Mouse (Mus musculus): Measurements from ENCODE around the gene Lpin2.

The Lpin2 gene

DNA sequence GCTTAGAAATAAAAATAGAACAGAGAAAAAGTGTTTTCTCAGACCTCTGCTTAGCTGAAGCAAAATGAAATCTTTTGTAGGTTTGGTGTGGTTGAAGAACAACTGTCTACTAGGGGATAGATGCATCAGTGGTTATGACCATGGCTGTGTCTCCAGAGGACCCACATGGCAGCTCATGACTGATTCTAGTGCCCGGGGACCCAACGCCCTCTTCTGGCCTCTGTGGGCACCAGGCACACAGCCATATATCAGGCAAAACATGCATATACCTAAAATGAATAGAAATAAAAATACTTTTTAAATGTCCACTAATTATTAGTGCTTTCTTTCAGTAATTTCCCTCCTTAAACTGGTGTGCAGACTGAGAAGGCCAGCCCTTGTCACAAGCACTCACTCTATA lies 49.6 kb downstream of the Lpin2 start:
- no peak for DNase-seq (ENCODE audit: low read depth)

GRCm38 (mm10) chr17:71233210-71233609 lies 50.9 kb downstream of the Lpin2 start:
- DNase-seq (ENCODE audit: low read depth): no peak

- no peak for DNase-seq (ENCODE audit: low read depth)
These were observed 51.8 kb downstream of the Lpin2 start for GRCm38 (mm10) chr17:71234041-71234594.

DNA sequence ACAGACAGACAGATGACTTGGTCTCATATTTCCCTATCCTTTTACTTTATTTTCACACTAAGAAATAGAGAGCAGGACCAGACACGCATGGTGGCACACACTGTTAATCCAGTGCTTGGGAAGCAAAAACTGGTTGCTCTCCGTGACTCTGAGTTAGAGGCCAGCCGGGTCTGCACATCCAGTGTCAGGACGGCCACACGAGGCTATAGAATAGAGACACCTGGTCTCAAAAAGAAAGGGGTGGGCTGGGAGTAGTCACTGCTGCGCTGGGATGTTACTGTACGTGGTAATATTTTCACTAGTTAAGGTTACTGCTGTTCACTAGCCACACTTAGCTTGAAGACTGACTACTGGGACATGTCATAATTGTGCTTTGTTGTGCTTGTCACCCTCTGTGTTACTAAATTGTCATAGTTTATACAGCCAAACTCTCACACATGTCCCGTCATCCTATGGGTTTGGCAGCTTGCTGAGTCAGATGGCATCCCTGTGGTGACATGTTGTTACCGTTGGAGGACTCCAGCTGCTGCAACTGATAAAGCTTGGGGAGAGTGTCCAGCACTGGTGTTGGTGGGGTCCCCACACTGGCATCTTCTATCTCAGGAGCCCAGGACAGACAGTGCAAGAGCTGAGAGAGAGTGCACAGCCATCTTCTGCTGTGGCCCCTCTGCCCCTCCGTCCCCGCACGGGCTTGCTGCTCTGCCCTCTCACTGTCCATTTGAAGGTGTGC lies 53.0 kb downstream of the Lpin2 start:
- DNase-seq (ENCODE audit: low read depth): no peak

DNA sequence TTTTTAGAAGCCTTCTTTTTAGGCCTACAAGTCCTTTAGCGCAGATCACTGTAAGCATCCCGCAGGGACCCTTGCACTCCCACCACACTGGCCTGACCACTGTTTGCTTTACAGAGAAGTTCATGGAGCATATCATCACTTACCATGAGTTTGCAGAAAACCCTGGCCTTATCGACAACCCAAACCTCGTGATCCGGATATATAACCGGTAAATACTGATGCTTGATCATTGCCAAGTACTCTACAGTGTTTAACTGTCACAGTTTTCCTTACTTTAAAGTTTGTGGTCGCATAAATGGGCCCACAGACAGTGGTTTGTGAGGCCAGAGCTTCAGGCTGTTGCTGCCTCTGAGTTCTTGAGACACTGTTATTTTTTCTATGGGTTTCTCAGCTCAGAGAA lies 56.1 kb downstream of the Lpin2 start:
- no peak for DNase-seq (ENCODE audit: low read depth)

- no peak for DNase-seq (ENCODE audit: low read depth)
These were observed 58.5 kb downstream of the Lpin2 start for GRCm38 (mm10) chr17:71240811-71241210.

DNA sequence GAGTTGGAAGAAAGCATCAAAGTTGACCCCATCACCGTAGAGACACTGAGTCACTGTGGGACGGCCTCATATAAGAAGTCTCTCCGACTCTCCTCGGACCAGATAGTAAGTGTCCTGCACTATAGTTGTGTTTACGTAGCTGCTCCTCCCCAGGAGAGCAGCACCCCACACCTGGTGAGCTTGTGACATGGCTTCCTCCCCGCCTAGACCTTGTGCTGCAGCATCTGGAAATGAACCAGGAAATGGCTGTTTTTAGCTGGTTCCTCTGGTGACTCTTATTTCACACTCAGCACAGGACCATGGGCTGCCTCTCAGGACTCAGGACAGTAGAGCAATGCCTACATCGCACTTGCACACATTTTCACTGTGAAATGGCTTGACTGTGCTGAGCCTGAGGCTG lies 60.3 kb downstream of the Lpin2 start:
- DNase-seq (ENCODE audit: low read depth): no peak

DNA sequence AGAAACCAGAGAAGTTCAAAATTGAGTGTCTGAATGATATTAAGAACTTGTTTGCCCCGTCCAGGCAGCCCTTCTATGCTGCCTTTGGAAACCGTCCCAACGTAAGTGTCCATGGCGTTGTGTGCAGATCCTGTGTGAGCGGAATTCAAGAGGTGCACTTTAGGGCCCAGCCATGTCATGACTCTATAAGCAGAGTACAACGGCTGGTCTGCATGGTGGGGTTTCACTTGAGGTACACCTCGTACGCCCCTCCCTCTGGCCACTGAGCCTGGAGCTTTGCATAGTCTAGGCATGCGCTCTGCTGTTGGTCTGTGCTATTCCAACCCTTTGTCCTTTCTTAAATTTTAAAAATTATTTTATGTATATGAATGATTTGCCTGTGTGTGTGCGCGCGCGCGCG lies 62.8 kb downstream of the Lpin2 start:
- DNase-seq (ENCODE audit: low read depth): no peak

DNA sequence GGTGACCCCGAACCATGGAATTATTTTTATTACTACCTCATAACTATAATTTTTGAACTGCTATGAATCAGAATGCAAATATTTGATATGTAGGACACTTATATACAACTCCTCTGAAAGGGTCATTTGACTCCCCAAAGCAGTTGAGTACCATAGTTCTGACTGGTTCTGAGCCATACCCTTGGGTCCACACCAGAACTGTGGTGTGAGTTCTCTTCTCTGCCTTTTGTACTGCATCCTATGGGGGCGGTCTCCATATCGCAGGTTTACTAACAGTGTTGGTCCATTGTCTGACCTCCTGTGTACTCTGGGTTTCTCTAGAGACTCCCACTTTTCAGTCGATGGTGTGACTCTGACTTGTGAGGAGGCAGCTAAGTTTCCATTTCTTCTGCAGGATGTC lies 63.7 kb downstream of the Lpin2 start:
- no peak for DNase-seq (ENCODE audit: low read depth)

DNA sequence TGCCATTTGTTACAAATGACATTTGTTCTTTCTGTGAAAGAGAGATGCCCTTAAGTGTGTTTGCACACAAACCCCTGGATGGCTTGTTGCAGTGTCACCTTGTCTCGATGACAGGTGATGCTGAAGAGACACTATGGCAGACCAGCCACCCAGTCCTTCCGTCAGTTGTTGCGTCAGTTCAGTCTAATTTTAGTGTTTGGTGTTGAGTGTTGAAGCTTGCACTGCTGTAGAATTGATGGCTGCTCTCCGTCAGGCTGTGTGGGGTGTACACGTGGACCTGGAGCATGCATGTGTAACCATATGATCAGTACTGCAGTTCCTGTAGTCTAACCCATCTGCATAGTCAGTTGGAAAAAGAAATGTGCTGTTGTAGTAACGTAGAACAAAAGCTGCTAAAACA lies 66.6 kb downstream of the Lpin2 start:
- DNase-seq (ENCODE audit: low read depth): no peak

- DNase-seq (ENCODE audit: low read depth): no peak
These were observed 67.7 kb downstream of the Lpin2 start for GRCm38 (mm10) chr17:71250046-71250445.

- DNase-seq (ENCODE audit: low read depth): no peak
These were observed 68.7 kb downstream of the Lpin2 start for GRCm38 (mm10) chr17:71250819-71251600.

GRCm38 (mm10) chr17:71251601-71252001 lies 69.2 kb downstream of the Lpin2 start:
- no peak for DNase-seq (ENCODE audit: low read depth)

DNA sequence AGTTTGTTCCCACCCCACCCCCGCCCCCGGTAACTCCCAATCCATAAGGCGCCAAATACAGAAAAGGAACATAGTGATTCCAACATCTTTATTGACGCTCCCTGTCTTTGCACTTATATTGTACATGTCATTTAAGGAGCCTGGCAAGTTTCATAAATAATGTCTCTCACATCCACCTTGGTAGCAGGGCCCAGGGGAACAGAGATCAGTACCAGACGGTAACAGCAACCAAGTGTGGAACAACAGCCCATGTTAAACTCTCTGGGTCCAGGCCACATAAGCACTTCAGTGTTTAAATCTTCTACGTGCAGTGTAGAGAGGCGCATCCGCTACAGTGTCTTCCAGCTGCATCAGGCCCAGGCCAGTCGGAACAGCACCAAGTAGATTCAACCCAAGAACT lies 69.7 kb downstream of the Lpin2 start:
- no peak for DNase-seq (ENCODE audit: low read depth)

DNA sequence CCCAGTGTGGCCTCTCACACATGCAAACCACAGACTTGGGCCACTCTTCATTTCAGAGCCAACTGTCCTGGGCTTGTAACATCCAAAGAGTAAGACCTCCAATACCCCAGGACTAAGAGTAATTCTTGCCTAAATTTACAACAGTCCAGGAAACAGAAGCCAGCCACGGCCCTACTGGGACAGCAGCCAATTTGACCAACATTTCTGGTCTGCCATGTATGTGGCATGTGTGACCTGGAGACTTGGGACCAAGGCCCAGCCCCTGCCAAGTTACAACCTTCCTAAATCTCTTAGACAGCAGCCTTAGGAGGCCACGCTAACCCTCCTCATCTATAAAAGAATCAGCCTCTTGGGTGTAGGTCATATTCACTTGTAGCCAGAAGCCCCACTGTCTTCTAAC lies 71.0 kb downstream of the Lpin2 start:
- no peak for DNase-seq (ENCODE audit: low read depth)

GRCm38 (mm10) chr17:71254106-71254505 lies 71.7 kb downstream of the Lpin2 start:
- no peak for DNase-seq (ENCODE audit: low read depth)

- DNase-seq (ENCODE audit: low read depth): peak; percentile 37
These were observed 72.4 kb downstream of the Lpin2 start for GRCm38 (mm10) chr17:71254736-71255135.

DNA sequence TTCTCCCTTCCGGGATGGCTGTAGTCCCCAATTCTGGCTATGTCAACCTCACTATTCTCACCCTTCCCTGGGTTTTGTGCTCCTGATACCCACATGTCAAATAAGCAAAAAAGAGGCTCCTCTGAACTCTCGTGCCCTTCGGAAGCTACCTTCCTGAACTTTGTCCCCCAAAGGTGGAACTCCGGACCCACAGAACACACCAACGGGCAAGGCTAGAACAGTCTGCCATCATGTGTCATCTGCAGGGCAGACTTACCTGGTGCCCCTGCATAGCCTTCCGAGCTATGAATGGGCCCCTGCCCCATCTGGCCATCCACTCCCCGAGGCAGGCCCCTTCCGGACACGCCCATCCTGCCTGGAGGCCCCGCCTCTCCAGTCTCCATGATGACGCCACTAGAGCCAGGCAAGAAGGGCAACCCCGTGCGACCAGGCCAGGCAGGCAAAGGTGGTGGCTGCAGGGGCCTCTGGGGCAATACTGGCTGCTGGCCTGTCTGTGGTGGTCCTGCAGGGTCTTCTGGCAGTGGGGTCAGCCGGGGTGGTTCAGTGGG lies 73.8 kb downstream of the Lpin2 start:
- no peak for DNase-seq (ENCODE audit: low read depth)

GRCm38 (mm10) chr17:71256806-71257536 lies 74.6 kb downstream of the Lpin2 start:
- DNase-seq (ENCODE audit: low read depth): no peak

DNA sequence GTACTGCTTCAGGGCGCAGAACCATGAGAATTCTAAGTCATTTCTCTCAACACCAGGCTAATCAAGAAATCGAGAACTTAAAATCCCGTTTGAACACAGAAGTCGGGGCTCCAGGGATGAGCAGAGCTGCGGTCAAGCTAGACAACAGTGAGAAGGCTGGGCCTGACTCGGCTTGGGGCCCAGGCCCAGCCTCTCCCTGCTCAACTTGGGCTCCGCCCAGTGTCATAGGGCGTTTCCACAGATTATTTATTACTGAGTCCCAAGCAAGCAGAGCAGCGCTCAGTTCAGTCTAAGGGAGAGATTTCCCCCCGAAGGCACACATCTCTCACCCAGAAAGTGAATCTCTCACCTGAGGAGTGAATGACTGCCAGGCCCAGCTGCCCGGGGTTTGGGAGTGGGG lies 77.4 kb downstream of the Lpin2 start:
- DNase-seq (ENCODE audit: low read depth): no peak

GRCm38 (mm10) chr17:71260658-71261057 lies 78.3 kb downstream of the Lpin2 start:
- no peak for DNase-seq (ENCODE audit: low read depth)

- DNase-seq (ENCODE audit: low read depth): no peak
These were observed 80.8 kb downstream of the Lpin2 start for GRCm38 (mm10) chr17:71263136-71263535.

Data from naive thymus-derived CD4-positive, alpha-beta T cell, adult 2 months (primary cell).